Mouse (Mus musculus): ENCODE measurements around the gene Bcl7c. TPM values are rescaled to one million over a fixed set of nuclear protein-coding genes. Genes with fewer than 3 reads are reported as not detected.

The Bcl7c gene
- total and polyA plus RNA-seq, 2 experiments from 2014 or later: 49.2 to 131 TPM

- Histone ChIP-seq H3K9me3 (ENCODE audit: low read length) (no peaks in the 10 kb centered on the region), H3K4me2 (ENCODE audit: low read depth, low read length, poor library complexity, severe bottlenecking) (no peak overlapping the region), H3K9ac (replicated peaks; ENCODE audit: low read length, poor library complexity, severe bottlenecking) (no peak overlapping the region), H3K4me3 (ENCODE audit: low read depth, low read length) (no peak overlapping the region), H3K4me1 (ENCODE audit: insufficient read depth, low read length) (peaks cover 14% of the 10 kb centered on the region; the same call in 1 of the 2 replicates), H3K27me3 (ENCODE audit: insufficient read depth, low read length) (no peaks in the 10 kb centered on the region), H3K27ac (ENCODE audit: low read depth, low read length) (no peak overlapping the region), H3K36me3 (ENCODE audit: insufficient read depth, low read length) (0 out of 2 replicates have a peak, but pooled peaks cover under 1% of the 10 kb centered on the region)
- WGBS: 74% methylated on average over 3 of the region's 3 CpGs
- TF ChIP-seq CTCF (IDR thresholded peaks at IDR 0.05): no peak
- no peak for ATAC-seq (ENCODE audit: low FRiP score)
- no peak for DNase-seq (ENCODE audit: low spot score)
These were observed 2.7 kb upstream of the Bcl7c start for GRCm38 (mm10) chr7:127711456-127711855.

GRCm38 (mm10) chr7:127711031-127711430 is 2.3 kb upstream of the Bcl7c start:
- 0 out of 2 replicates have a peak, but pooled peaks cover 4% of the 10 kb centered on the region for H3K36me3 ChIP-seq (ENCODE audit: insufficient read depth, low read length)
- H3K27me3 ChIP-seq (ENCODE audit: insufficient read depth, low read length): no peaks in the 10 kb centered on the region
- no peaks in the 10 kb centered on the region for H3K9me3 ChIP-seq (ENCODE audit: low read length)
- peaks cover 14% of the 10 kb centered on the region; the same call in 1 of the 2 replicates for H3K4me1 ChIP-seq (ENCODE audit: insufficient read depth, low read length)
- no peak overlapping the region for H3K4me3 ChIP-seq (ENCODE audit: low read depth, low read length)
- TF ChIP-seq CTCF (IDR thresholded peaks at IDR 0.05): no peak
- H3K27ac ChIP-seq (ENCODE audit: low read depth, low read length): no peak overlapping the region
- 94% methylated on average over 3 of the region's 3 CpGs for WGBS
- H3K9ac ChIP-seq (replicated peaks; ENCODE audit: low read length, poor library complexity, severe bottlenecking): no peak overlapping the region
- H3K4me2 ChIP-seq (ENCODE audit: low read depth, low read length, poor library complexity, severe bottlenecking): no peak overlapping the region
- ATAC-seq (ENCODE audit: low FRiP score): no peak
- DNase-seq (ENCODE audit: low spot score): no peak

GRCm38 (mm10) chr7:127709261-127709979 is 687 bp upstream of the Bcl7c start:
- no peak for ATAC-seq (ENCODE audit: low FRiP score)
- peak overlapping the region; percentile 43; the same call in 1 of the 2 replicates for H3K27ac ChIP-seq (ENCODE audit: low read depth, low read length)
- DNase-seq (ENCODE audit: low spot score): no peak
- H3K9ac ChIP-seq (replicated peaks; ENCODE audit: low read length, poor library complexity, severe bottlenecking): 0 out of 2 replicates have a peak overlapping the region, but pooled peaks have one; percentile 95
- H3K4me1 ChIP-seq (ENCODE audit: insufficient read depth, low read length): peaks cover 14% of the 10 kb centered on the region; the same call in 1 of the 2 replicates
- H3K27me3 ChIP-seq (ENCODE audit: insufficient read depth, low read length): no peaks in the 10 kb centered on the region
- no peak for TF ChIP-seq CTCF (IDR thresholded peaks at IDR 0.05)
- H3K4me3 ChIP-seq (ENCODE audit: low read depth, low read length): peak overlapping the region; percentile 88
- 77% methylated on average over 5 of the region's 5 CpGs for WGBS
- peak overlapping the region; percentile 65 for H3K4me2 ChIP-seq (ENCODE audit: low read depth, low read length, poor library complexity, severe bottlenecking)
- H3K9me3 ChIP-seq (ENCODE audit: low read length): no peaks in the 10 kb centered on the region
- peaks cover 16% of the 10 kb centered on the region; the same call in 1 of the 2 replicates for H3K36me3 ChIP-seq (ENCODE audit: insufficient read depth, low read length)

GRCm38 (mm10) chr7:127707957-127708206 is 851 bp downstream of the Bcl7c start:
- ATAC-seq (ENCODE audit: low FRiP score): no peak
- DNase-seq (ENCODE audit: low spot score): no peak
- peak overlapping the region; percentile 65 for H3K4me2 ChIP-seq (ENCODE audit: low read depth, low read length, poor library complexity, severe bottlenecking)
- peak overlapping the region; percentile 92 for H3K27ac ChIP-seq (ENCODE audit: low read depth, low read length)
- no peaks in the 10 kb centered on the region for H3K27me3 ChIP-seq (ENCODE audit: insufficient read depth, low read length)
- WGBS: 0% methylated on average over 5 of the region's 5 CpGs
- no peaks in the 10 kb centered on the region for H3K9me3 ChIP-seq (ENCODE audit: low read length)
- peak overlapping the region; percentile 88 for H3K4me3 ChIP-seq (ENCODE audit: low read depth, low read length)
- H3K36me3 ChIP-seq (ENCODE audit: insufficient read depth, low read length): peaks cover 30% of the 10 kb centered on the region
- TF ChIP-seq CTCF (IDR thresholded peaks at IDR 0.05): no peak
- peaks cover 14% of the 10 kb centered on the region; the same call in 1 of the 2 replicates for H3K4me1 ChIP-seq (ENCODE audit: insufficient read depth, low read length)
- peak overlapping the region; percentile 95 for H3K9ac ChIP-seq (replicated peaks; ENCODE audit: low read length, poor library complexity, severe bottlenecking)

- Histone ChIP-seq H3K4me2 (ENCODE audit: low read depth, low read length, poor library complexity, severe bottlenecking) (peak overlapping the region; percentile 65), H3K27me3 (ENCODE audit: insufficient read depth, low read length) (no peaks in the 10 kb centered on the region), H3K36me3 (ENCODE audit: insufficient read depth, low read length) (peaks cover 33% of the 10 kb centered on the region), H3K27ac (ENCODE audit: low read depth, low read length) (peak overlapping the region; percentile 92), H3K9ac (replicated peaks; ENCODE audit: low read length, poor library complexity, severe bottlenecking) (peak overlapping the region; percentile 95), H3K4me3 (ENCODE audit: low read depth, low read length) (peak overlapping the region; percentile 88), H3K4me1 (ENCODE audit: insufficient read depth, low read length) (peaks cover 9% of the 10 kb centered on the region; the same call in 1 of the 2 replicates), H3K9me3 (ENCODE audit: low read length) (no peaks in the 10 kb centered on the region)
- 24% methylated on average over 22 of the region's 22 CpGs for WGBS
- DNase-seq (ENCODE audit: low spot score): peak; percentile 15
- no peak for TF ChIP-seq CTCF (IDR thresholded peaks at IDR 0.05)
- ATAC-seq (ENCODE audit: low FRiP score): no peak
These were observed 1.4 kb downstream of the Bcl7c start for GRCm38 (mm10) chr7:127707045-127707956.

Data from midbrain, postnatal 0 days (tissue).